Mouse (Mus musculus): ENCODE measurements around the gene Cacna1f. TPM values are rescaled to one million over a fixed set of nuclear protein-coding genes. Genes with fewer than 3 reads are reported as not detected.

The Cacna1f gene
- polyA plus RNA-seq (2017; shearing (Covaris generic)) = not detected

DNA sequence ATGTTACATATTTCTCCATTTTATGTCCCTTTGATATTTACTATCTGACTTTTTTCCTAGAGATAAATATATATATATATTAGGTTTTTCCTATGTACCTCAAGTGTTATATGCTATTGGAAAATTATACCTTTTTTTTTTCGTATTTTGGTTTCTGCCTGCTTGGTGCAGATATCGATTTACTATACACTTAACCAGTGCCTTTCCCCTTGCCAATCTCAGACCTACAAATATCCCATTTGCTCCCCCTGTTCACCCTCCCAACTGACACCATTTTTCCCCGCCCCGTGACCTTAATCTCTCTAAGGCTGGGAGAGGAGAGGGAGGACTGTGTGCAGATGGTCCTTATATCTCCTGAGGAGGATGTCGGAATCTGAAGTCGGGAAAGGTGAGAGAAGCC is at the start of gene Cacna1f:
Gene Cacna1f, plus strand, starts transcription at position 301 of the 400 bp plus-strand sequence.

DNA sequence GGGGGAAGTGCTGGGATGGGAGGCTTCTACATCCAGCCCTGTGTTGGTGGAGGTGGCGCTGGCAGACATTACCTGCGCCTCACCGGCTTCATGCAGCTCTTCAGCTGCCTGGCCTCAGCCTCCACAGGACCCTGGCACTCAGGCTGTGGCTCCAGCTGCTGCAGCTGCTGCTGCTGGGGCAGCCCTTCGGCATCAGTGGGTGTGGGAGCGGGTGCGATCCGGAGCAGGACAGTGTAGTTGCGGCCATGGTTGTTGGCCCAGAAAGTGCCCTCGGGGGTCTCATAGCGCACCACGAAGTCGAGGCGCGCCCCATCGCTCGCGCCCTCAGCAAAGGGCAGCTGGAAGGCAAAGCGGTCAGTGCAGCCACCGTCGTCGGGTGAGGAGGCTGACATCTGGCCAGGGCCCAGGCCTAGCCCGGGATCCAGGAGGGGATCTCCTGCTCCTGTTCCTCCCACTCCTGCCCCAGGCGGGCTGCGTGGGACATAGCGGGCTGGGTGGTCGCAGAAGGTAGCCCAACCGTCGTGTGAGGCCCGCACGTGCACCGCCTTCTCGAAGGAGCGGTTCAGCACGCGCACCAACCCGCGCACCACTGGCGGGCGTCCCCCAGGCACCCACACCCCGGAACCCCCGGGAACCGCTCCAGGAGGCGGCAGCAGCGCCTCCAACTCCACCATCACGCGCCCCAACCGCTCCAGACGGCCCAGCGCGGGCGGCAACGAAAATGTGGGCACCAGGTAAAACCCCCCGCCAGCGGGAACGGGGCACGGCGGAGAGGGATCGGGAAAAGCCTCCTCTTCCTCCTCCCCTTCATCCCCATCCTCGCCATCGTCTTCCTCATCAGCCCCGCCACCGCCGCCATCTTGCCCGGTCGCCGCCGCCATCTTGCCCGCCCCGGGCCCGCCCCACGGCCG is 33.5 kb upstream of the Cacna1f start, which contains the start of gene Foxp3:
Gene Foxp3, plus strand, starts transcription at position 469 of the 911 bp plus-strand sequence.

DNA sequence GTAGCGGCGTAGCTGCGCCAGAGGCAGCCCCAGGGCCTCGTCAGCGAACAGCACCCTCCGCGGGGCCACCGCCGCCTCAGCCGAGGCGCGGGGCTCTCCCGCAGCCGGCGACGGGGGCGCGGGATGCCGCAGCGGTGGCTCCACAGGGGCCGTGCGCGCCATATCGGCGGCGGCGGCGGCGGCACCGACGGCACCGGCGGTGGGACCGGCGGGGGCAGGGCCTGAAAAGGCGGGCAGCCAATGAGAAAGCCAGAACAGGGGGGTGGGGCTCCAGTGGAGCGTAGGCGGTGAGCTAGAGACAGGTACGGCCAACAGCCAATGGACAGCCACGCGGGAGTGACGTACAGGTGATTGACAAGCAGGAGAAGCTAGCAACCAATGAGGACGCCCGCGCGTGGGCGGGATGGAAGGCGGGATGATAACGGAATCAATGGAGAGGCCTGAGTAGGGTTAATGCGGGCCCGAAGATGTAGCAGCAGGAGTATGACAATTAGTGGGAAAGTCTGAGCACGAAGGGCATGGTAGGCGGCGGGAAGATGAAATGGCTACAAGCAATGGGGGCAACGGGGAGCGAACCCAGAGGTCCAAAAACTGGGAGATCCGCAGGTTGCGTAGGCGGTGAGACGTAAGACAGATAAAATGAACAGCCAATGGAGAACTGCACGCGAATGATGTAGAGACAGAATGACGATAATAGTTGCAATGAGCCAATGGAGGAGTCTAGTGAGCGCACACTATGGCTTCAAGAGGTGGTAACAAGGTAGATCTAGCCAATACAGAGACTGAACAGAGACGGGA is 32.6 kb upstream of the Cacna1f start, which contains the start of gene Ppp1r3f:
Gene Ppp1r3f, minus strand, starts transcription at position 197 of the 798 bp plus-strand sequence.

DNA sequence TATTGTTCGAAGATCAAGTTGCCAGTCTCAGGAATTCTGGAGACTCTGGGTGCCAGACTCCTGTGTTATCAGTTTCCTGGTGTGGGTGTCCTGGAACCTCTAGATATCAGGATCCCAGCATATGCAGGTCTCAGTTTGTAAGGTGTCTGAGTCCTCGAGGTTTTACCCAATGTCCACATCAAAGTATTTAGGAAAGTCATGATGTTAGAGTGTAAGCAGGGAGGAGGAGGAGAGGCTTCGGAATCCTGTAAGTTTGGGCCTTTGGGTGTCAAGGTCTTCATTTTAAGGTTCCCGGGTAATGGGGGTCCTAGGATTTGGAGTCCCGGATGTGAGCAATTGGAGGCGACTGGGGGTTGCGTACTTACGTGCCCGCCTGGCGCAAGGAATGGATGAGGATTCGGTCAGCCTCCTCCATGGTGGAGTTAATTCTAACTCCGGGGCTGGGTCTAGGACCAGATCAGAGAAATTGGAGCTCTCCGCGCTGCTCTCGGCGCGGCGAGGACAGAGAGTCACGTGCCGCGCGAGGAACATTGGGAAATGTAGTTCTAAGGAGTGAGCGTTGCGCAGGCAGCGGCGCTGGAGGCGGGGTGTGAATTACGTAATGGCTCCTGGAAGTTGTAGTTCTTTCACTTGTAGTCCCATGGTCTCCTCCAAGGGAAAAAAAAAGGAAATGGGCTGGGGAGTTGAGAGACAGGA is 1.9 kb upstream of the Cacna1f start, which contains the start of gene Ccdc22:
Gene Ccdc22, minus strand, starts transcription at position 639 of the 696 bp plus-strand sequence.

DNA sequence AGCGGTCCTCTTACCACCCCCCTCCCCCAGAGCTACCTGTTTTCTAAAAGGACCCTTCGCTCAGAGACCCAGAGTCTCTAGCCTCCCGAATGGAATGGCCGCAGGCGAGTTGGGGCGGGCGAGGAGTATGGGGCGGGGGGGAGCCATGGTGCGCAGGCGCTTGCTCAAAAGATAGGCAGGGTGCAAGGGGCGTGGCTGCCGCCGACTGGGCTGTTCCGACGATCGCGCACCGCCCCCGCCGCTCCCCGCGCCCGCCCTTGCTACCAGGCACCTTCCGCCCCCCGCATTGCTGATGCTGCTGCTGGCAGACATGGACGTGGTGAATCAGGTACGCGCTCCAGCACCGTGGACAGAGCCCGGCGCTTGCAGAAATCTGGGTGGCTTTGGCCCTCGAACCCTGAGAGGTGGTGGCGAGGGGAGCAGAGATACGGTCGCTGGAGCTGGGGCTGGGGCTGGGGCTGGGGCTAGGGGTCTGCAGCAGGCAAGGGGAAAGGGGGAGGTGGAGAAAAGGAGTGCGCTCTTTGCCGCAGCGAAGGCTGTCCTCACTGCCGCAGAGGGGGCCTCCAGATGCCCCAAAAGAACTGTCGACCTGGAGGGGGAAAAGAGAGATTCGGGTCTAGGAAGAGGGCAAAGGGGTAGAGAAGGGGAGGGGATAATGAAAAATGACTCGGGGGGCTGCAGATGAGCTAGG is 31.7 kb downstream of the Cacna1f start, which contains the start of gene Syp:
Gene Syp, plus strand, starts transcription at position 71 of the 691 bp plus-strand sequence.

DNA sequence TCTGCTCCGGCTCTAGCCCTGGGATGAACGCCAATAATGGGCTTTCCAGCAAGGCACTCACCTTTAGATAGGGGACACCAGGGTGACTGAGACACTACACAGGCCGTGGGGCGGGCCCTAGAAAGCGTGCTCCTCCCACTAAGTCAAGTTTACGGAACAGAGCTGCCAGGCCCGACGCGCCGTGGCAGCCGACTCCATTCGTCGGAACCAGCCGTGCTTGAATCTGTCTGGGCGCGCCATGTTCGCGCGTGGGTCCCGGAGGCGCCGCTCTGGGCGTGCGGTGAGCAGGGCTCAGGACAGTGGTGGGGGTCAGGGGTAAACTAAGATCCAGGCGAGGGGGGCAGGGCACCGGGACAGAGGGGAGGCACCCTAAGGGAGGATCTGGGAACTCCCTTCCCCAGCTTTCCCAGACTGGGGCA is 50.3 kb downstream of the Cacna1f start, which contains the start of gene Prickle3:
Gene Prickle3, plus strand, starts transcription at position 40 of the 419 bp plus-strand sequence.

DNA sequence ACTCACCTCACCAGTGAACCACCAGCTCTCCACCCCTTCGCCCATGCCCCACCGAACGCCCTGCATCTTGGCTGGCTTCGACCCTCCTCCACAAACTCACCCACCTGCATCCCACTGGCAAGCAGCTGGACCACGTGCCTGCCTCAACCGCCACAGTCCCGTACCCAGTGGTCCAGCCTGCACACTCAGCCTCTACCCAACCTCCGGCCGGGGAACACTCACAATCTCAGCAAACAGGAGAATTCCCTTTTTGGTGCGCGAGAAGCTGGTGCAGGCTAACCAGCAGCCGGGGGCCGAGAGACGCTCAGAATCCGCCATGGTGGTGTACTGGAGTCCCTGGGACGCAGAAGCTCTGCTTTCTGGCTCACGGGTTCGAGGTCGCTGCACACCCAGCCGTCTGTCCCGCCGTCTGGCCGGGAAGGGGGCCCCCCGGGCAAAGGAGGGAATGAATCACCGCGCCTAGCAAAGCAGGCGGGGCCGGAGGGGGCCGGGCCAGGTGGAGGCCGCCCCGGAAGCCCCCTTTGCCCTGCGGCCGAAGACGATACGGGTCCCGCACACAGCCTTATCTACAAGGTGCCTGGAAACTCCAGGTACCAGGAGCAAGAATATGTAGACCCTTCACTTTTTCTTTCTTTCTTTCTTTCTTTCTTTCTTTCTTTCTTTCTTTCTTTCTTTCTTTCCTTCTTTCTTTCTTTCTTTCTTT is 64.2 kb downstream of the Cacna1f start, which contains the start of gene Plp2:
Gene Plp2, minus strand, starts transcription at position 470 of the 703 bp plus-strand sequence.

DNA sequence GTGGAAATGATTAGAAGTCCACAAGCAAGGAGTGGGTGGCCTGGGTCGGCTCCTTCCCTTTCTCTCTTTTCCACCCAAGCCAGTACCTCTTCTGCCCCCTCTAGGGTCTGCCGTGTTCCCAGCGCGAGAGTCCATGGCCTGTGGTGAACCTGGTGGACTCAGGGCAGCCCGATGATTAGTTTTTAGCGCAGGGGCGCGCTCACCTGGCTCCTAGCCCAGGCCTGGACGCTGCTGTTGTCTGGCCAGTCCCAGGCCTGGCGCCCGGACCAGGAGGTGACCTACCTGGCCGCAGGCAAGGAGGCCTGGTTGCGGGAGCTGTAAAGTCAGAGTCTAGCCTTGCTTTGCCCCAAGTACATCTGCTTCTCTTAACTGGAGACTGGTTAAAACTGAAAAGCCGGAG is 74.0 kb downstream of the Cacna1f start, which contains the start of gene Magix:
Gene Magix, minus strand, starts transcription at position 388 of the 400 bp plus-strand sequence.

Other genes starting within 250 kb of the Cacna1f start
- gene Usp27x, start 231.3 kb upstream of the Cacna1f start, polyA plus RNA-seq (2017; shearing (Covaris generic)) = 1 to 10 TPM in 1 of 2 experiments, under 1 TPM in 1; 0.30 to 1.0 TPM
- 100 to 1,000 TPM; 131 to 160 TPM for gene Foxp3, start 33.4 kb upstream of the Cacna1f start, polyA plus RNA-seq (2017; shearing (Covaris generic))
- gene Ppp1r3f, start 32.8 kb upstream of the Cacna1f start, polyA plus RNA-seq (2017; shearing (Covaris generic)) = 10 to 100 TPM; 13.0 to 20.2 TPM
- gene Ccdc22, start 1.6 kb upstream of the Cacna1f start, polyA plus RNA-seq (2017; shearing (Covaris generic)) = 10 to 100 TPM; 14.3 to 20.4 TPM
- 10 to 100 TPM in 1 of 2 experiments, 1 to 10 TPM in 1; 9.8 to 11.2 TPM for gene Syp, start 31.4 kb downstream of the Cacna1f start, polyA plus RNA-seq (2017; shearing (Covaris generic))
- 10 to 100 TPM; 20.7 to 26.7 TPM for gene Prickle3, start 50.2 kb downstream of the Cacna1f start, polyA plus RNA-seq (2017; shearing (Covaris generic))
- gene Plp2, start 64.3 kb downstream of the Cacna1f start, polyA plus RNA-seq (2017; shearing (Covaris generic)) = 100 to 1,000 TPM; 131 to 140 TPM
- gene Magix, start 74.2 kb downstream of the Cacna1f start, polyA plus RNA-seq (2017; shearing (Covaris generic)) = under 1 TPM; 0.07 to 0.15 TPM
- 10 to 100 TPM; 53.2 to 55.6 TPM for gene Gpkow, start 90.0 kb downstream of the Cacna1f start, polyA plus RNA-seq (2017; shearing (Covaris generic))
- gene Wdr45, start 107.2 kb downstream of the Cacna1f start, polyA plus RNA-seq (2017; shearing (Covaris generic)) = 10 to 100 TPM; 79.2 to 82.1 TPM
- gene Gm45208, start 115.2 kb downstream of the Cacna1f start, polyA plus RNA-seq (2017; shearing (Covaris generic)) = not detected
- gene Praf2, start 121.4 kb downstream of the Cacna1f start, polyA plus RNA-seq (2017; shearing (Covaris generic)) = 10 to 100 TPM; 23.5 to 24.1 TPM
- not detected for gene Ccdc120, start 143.8 kb downstream of the Cacna1f start, polyA plus RNA-seq (2017; shearing (Covaris generic))
- 10 to 100 TPM; 25.7 to 39.5 TPM for gene Tfe3, start 155.5 kb downstream of the Cacna1f start, polyA plus RNA-seq (2017; shearing (Covaris generic))
- gene Gripap1, start 182.7 kb downstream of the Cacna1f start, polyA plus RNA-seq (2017; shearing (Covaris generic)) = 10 to 100 TPM; 74.5 to 78.6 TPM
- under 1 TPM; 0.21 to 0.61 TPM for gene Kcnd1, start 215.2 kb downstream of the Cacna1f start, polyA plus RNA-seq (2017; shearing (Covaris generic))
- gene Otud5, start 234.3 kb downstream of the Cacna1f start, polyA plus RNA-seq (2017; shearing (Covaris generic)) = 100 to 1,000 TPM; 135 to 174 TPM

Measured in activated CD4-positive, CD25-positive, alpha-beta regulatory T cell (primary cell).